Mouse (Mus musculus): ENCODE results near the gene Rab44. TPM values are rescaled to one million over a fixed set of nuclear protein-coding genes. Genes with fewer than 3 reads are reported as not detected.

Rab44 gene
- polyA plus RNA-seq, 1 experiment from 2014 or later, result 0.39 TPM

DNA sequence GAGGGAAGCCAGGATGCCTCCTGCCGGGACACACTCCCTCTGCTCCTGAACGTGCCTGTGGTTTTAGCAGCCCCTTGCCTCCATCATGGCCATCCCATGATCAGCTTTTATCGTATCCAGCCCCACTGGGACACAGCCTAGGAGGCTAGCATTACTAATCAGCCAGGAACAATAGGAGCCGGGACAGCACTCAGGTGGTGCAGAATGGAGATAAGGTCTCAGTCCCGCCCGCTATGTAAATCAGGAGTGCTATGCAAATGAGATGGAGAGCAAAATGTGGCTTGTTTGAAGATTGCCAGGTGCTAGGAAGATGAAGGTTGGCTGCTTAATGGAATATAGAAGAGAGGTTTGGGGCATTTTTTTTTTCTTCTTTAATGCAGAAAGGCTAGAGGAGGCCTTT, 51.5 kb downstream of the Rab44 start:
- Histone ChIP-seq H3K36me3 (ENCODE audit: control insufficient read depth, insufficient read depth, low read length) (no peaks in the 10 kb centered on the region), H3K9me3 (ENCODE audit: control insufficient read depth, low read length) (peaks cover 7% of the 10 kb centered on the region; the same call in 1 of the 2 replicates), H3K4me1 (ENCODE audit: control insufficient read depth, insufficient read depth, low read length) (peaks cover 20% of the 10 kb centered on the region), H3K27ac (ENCODE audit: low read depth, low read length) (peak overlapping the region; percentile 75; the same call in 1 of the 2 replicates), H3K27me3 (ENCODE audit: control insufficient read depth, insufficient read depth, low read length) (no peaks in the 10 kb centered on the region), H3K9ac (ENCODE audit: low read depth, low read length) (no peak overlapping the region), H3K4me2 (replicated peaks; ENCODE audit: low read depth, low read length) (no peak overlapping the region), H3K4me3 (ENCODE audit: low read length) (no peak overlapping the region)
- 24% methylated on average over 6 of the region's 6 CpGs for WGBS
- no peak for ATAC-seq (ENCODE audit: low FRiP score, low TSS enrichment)

GRCm38 (mm10) chr17:29165967-29166578, 52.1 kb downstream of the Rab44 start:
- peak overlapping the region; percentile 75 for H3K27ac ChIP-seq (ENCODE audit: low read depth, low read length)
- no peak overlapping the region for H3K9ac ChIP-seq (ENCODE audit: low read depth, low read length)
- 43% methylated on average over 8 of the region's 8 CpGs for WGBS
- H3K27me3 ChIP-seq (ENCODE audit: control insufficient read depth, insufficient read depth, low read length), result no peaks in the 10 kb centered on the region
- H3K4me1 ChIP-seq (ENCODE audit: control insufficient read depth, insufficient read depth, low read length), result peaks cover 20% of the 10 kb centered on the region
- peaks cover 6% of the 10 kb centered on the region; the same call in 1 of the 2 replicates for H3K9me3 ChIP-seq (ENCODE audit: control insufficient read depth, low read length)
- ATAC-seq (ENCODE audit: low FRiP score, low TSS enrichment), result no peak
- no peak overlapping the region for H3K4me2 ChIP-seq (replicated peaks; ENCODE audit: low read depth, low read length)
- no peak overlapping the region for H3K4me3 ChIP-seq (ENCODE audit: low read length)
- no peaks in the 10 kb centered on the region for H3K36me3 ChIP-seq (ENCODE audit: control insufficient read depth, insufficient read depth, low read length)

DNA sequence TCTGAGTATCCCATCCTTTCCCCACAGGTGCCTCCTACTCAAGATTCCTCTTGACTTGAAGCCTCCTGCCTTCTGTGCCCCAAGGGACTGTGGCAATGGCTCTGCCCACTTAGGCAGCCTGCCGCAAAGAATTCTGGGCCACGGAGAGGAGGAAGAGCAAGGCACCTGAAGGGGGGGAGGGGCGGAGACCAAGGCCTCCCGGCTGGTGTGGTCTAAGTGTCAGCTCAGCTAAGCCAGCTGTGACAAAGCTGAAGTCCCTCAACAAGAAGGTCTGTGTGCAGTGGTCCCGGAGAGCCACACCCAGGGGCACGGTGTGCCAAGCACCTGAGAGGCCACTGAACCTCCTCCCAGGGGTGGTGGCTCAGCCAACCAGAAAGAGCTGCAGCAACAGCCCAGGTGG, 53.4 kb downstream of the Rab44 start:
- no peak for ATAC-seq (ENCODE audit: low FRiP score, low TSS enrichment)
- H3K4me3 ChIP-seq (ENCODE audit: low read length), result no peak overlapping the region
- peak overlapping the region; percentile 75; the same call in 1 of the 2 replicates for H3K27ac ChIP-seq (ENCODE audit: low read depth, low read length)
- H3K4me1 ChIP-seq (ENCODE audit: control insufficient read depth, insufficient read depth, low read length), result peaks cover 20% of the 10 kb centered on the region
- H3K27me3 ChIP-seq (ENCODE audit: control insufficient read depth, insufficient read depth, low read length), result no peaks in the 10 kb centered on the region
- no peak overlapping the region for H3K9ac ChIP-seq (ENCODE audit: low read depth, low read length)
- no peak overlapping the region for H3K4me2 ChIP-seq (replicated peaks; ENCODE audit: low read depth, low read length)
- H3K9me3 ChIP-seq (ENCODE audit: control insufficient read depth, low read length), result no peaks in the 10 kb centered on the region
- no peaks in the 10 kb centered on the region for H3K36me3 ChIP-seq (ENCODE audit: control insufficient read depth, insufficient read depth, low read length)
- WGBS, result 60% methylated on average over 6 of the region's 6 CpGs

DNA sequence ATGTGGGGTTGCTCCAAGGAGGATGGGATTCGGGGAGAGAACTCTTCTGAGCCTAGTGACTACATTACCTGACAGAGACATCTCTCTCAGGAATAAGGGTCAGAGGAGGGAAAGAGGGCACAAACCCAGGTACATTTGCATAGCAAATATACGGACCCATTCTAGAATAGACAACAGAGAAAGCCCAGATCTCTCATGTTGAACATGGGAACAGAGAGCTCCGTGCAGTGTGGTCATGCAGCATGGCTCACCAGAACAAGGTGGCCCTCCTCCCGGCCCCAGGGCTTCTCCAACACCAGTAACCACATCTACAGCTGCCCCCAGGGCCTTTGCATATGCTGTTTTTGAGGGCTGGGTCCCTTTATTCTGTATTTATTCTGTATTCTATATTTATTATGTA, 54.5 kb downstream of the Rab44 start:
- WGBS, result 80% methylated on average over 4 of the region's 4 CpGs

DNA sequence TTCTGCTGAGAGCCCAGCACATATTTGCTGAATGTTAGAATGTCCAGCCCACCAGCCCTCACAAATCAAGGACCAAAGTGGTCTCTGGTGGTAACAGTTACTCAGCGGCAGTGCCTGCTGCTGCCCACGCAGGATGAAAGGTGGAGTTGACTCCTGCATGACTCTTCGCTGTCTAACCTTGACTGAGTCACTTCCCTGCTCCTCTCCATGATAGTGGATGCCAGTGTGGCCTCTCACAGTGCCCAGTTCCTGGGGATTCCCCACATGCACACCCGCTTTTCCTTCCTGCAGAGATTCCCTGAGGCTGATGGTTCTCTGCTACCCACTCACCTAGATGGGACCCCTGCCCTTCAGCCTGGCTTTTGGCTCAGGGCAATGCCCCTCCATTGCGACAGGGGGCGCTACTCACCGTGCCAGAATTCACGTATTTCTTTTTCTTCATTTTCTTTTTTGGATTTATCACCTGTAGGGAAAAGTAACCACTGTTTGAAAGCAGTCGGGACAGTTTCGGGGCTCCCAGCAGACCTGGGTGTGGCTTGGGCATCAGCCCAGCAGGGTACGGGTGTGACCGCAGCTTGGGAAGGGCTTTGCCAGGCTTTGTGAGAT, 55.2 kb downstream of the Rab44 start:
- Histone ChIP-seq H3K4me2 (replicated peaks; ENCODE audit: low read depth, low read length) (no peak overlapping the region), H3K9me3 (ENCODE audit: control insufficient read depth, low read length) (no peaks in the 10 kb centered on the region), H3K27me3 (ENCODE audit: control insufficient read depth, insufficient read depth, low read length) (no peaks in the 10 kb centered on the region), H3K9ac (ENCODE audit: low read depth, low read length) (no peak overlapping the region), H3K36me3 (ENCODE audit: control insufficient read depth, insufficient read depth, low read length) (no peaks in the 10 kb centered on the region), H3K27ac (ENCODE audit: low read depth, low read length) (no peak overlapping the region), H3K4me3 (ENCODE audit: low read length) (no peak overlapping the region), H3K4me1 (ENCODE audit: control insufficient read depth, insufficient read depth, low read length) (peaks cover 20% of the 10 kb centered on the region)
- WGBS, result 79% methylated on average over 12 of the region's 12 CpGs
- no peak for ATAC-seq (ENCODE audit: low FRiP score, low TSS enrichment)

More for the DNA sequence above, 54.5 kb downstream of the Rab44 start:
- no peak for ATAC-seq (ENCODE audit: low FRiP score, low TSS enrichment)
- Histone ChIP-seq H3K9me3 (ENCODE audit: control insufficient read depth, low read length) (no peaks in the 10 kb centered on the region), H3K9ac (ENCODE audit: low read depth, low read length) (no peak overlapping the region), H3K36me3 (ENCODE audit: control insufficient read depth, insufficient read depth, low read length) (no peaks in the 10 kb centered on the region), H3K4me2 (replicated peaks; ENCODE audit: low read depth, low read length) (no peak overlapping the region), H3K4me3 (ENCODE audit: low read length) (no peak overlapping the region), H3K27ac (ENCODE audit: low read depth, low read length) (no peak overlapping the region), H3K27me3 (ENCODE audit: control insufficient read depth, insufficient read depth, low read length) (no peaks in the 10 kb centered on the region), H3K4me1 (ENCODE audit: control insufficient read depth, insufficient read depth, low read length) (peaks cover 20% of the 10 kb centered on the region)

- H3K27me3 ChIP-seq (ENCODE audit: control insufficient read depth, insufficient read depth, low read length), result no peaks in the 10 kb centered on the region
- ATAC-seq (ENCODE audit: low FRiP score, low TSS enrichment), result no peak
- no peak overlapping the region for H3K4me2 ChIP-seq (replicated peaks; ENCODE audit: low read depth, low read length)
- peaks cover 16% of the 10 kb centered on the region; the same call in 1 of the 2 replicates for H3K4me1 ChIP-seq (ENCODE audit: control insufficient read depth, insufficient read depth, low read length)
- no peaks in the 10 kb centered on the region for H3K36me3 ChIP-seq (ENCODE audit: control insufficient read depth, insufficient read depth, low read length)
- H3K9ac ChIP-seq (ENCODE audit: low read depth, low read length), result no peak overlapping the region
- no peak overlapping the region for H3K27ac ChIP-seq (ENCODE audit: low read depth, low read length)
- H3K9me3 ChIP-seq (ENCODE audit: control insufficient read depth, low read length), result no peaks in the 10 kb centered on the region
- no peak overlapping the region for H3K4me3 ChIP-seq (ENCODE audit: low read length)
- 61% methylated on average over 14 of the region's 14 CpGs for WGBS
Measured at GRCm38 (mm10) chr17:29170431-29171000, 56.6 kb downstream of the Rab44 start.

DNA sequence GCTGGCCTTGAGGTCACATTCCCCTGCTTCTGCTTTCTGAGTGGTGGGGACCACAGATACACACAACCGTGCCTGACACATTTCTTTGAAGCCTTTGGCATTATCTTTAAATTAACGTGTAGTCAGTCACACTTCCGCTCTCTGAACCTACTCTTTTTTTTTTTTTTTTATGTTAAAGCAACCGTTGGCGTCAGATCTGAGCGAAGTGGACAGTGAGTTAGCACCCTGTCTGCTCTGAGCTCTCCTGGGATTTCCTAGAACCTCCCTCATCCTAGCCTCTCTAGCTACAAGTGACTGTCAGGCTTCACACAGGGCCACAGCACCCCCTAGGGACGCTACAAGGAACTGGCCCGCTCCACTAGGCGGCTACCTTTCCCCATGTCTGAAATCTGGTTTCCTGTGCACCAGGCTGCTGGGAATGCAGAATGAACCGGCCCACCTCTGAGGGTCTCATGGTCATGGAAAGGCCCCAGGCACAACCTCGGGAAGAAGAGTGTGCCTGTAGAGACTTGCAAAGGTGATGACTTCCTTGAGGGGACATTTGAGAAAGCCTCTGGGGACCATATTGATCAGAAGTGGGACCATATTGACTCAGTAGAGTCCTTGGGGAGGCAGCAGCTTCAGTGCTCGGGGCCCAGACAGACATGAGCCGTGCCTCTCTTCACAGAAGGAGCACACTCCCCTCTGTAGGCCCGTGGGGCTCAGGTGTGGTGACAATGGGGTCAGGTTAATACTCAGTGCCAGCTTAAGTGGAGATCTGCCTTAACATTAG, 57.2 kb downstream of the Rab44 start:
- Histone ChIP-seq H3K36me3 (ENCODE audit: control insufficient read depth, insufficient read depth, low read length) (no peaks in the 10 kb centered on the region), H3K4me2 (replicated peaks; ENCODE audit: low read depth, low read length) (no peak overlapping the region), H3K27ac (ENCODE audit: low read depth, low read length) (no peak overlapping the region), H3K4me3 (ENCODE audit: low read length) (no peak overlapping the region), H3K27me3 (ENCODE audit: control insufficient read depth, insufficient read depth, low read length) (no peaks in the 10 kb centered on the region), H3K4me1 (ENCODE audit: control insufficient read depth, insufficient read depth, low read length) (peaks cover 11% of the 10 kb centered on the region; the same call in 1 of the 2 replicates), H3K9ac (ENCODE audit: low read depth, low read length) (no peak overlapping the region), H3K9me3 (ENCODE audit: control insufficient read depth, low read length) (no peaks in the 10 kb centered on the region)
- WGBS, result 18% methylated on average over 14 of the region's 14 CpGs
- ATAC-seq (ENCODE audit: low FRiP score, low TSS enrichment), result peak; percentile 58

GRCm38 (mm10) chr17:29172062-29172461, 58.1 kb downstream of the Rab44 start:
- H3K27me3 ChIP-seq (ENCODE audit: control insufficient read depth, insufficient read depth, low read length), result no peaks in the 10 kb centered on the region
- no peak overlapping the region for H3K9ac ChIP-seq (ENCODE audit: low read depth, low read length)
- no peaks in the 10 kb centered on the region for H3K36me3 ChIP-seq (ENCODE audit: control insufficient read depth, insufficient read depth, low read length)
- no peak overlapping the region for H3K27ac ChIP-seq (ENCODE audit: low read depth, low read length)
- H3K4me2 ChIP-seq (replicated peaks; ENCODE audit: low read depth, low read length), result no peak overlapping the region
- WGBS, result 55% methylated on average over 10 of the region's 10 CpGs
- H3K4me3 ChIP-seq (ENCODE audit: low read length), result no peak overlapping the region
- no peaks in the 10 kb centered on the region for H3K9me3 ChIP-seq (ENCODE audit: control insufficient read depth, low read length)
- H3K4me1 ChIP-seq (ENCODE audit: control insufficient read depth, insufficient read depth, low read length), result peaks cover 11% of the 10 kb centered on the region
- no peak for ATAC-seq (ENCODE audit: low FRiP score, low TSS enrichment)

All from kidney, embryonic 14.5 days (tissue).